23 mouse cellular contexts compared by ENCODE assay signal in genomic region chr10:37376172-37376571, GRCm38 (mm10).
"Had no signal": no experiment of that assay in that cellular context is flagged by ENCODE, and none has a peak within 500 bp of the region (broad histone marks: within the 10 kb centered on the region; RNA-seq: fewer than 3 reads in every experiment).

No protein-coding gene starts in this region.

- H3K27me3 ChIP-seq: liver, embryonic 15.5 days; lung, embryonic 15.5 days; megakaryocyte, embryonic 14.5 days; midbrain, embryonic 12.5 days; midbrain, embryonic 15.5 days; neural tube, embryonic 13.5 days; neural tube, embryonic 15.5 days; stomach, embryonic 15.5 days had no signal

- H3K4me3 ChIP-seq: liver, embryonic 15.5 days; lung, embryonic 15.5 days; megakaryocyte, embryonic 14.5 days; midbrain, embryonic 12.5 days; midbrain, embryonic 15.5 days; myocyte; neural tube, embryonic 13.5 days; neural tube, embryonic 15.5 days; stomach, embryonic 15.5 days had no signal

- H3K9ac ChIP-seq: liver, embryonic 15.5 days; liver, postnatal 0 days; lung, embryonic 15.5 days; midbrain, embryonic 12.5 days; midbrain, embryonic 15.5 days; neural tube, embryonic 13.5 days; neural tube, embryonic 15.5 days; stomach, embryonic 15.5 days had no signal

- H3K36me3 ChIP-seq: liver, embryonic 15.5 days; lung, embryonic 15.5 days; midbrain, embryonic 12.5 days; midbrain, embryonic 15.5 days; neural tube, embryonic 13.5 days; neural tube, embryonic 15.5 days; stomach, embryonic 15.5 days had no signal

- H3K9me3 ChIP-seq: liver, embryonic 15.5 days; lung, embryonic 15.5 days; megakaryocyte, embryonic 14.5 days; midbrain, embryonic 12.5 days; midbrain, embryonic 15.5 days; neural tube, embryonic 13.5 days; neural tube, embryonic 15.5 days; stomach, embryonic 15.5 days had no signal

- H3K4me2 ChIP-seq: liver, embryonic 15.5 days; lung, embryonic 15.5 days; midbrain, embryonic 12.5 days; midbrain, embryonic 15.5 days; neural tube, embryonic 13.5 days; neural tube, embryonic 15.5 days; stomach, embryonic 15.5 days had no signal

- DNase-seq: liver, postnatal 0 days; lung, adult 2 months; lung, postnatal 14 days; lung, postnatal 36 days; retina, postnatal 1 day; right cerebral cortex, adult 18-20 months; right cerebral cortex, postnatal 25 days; right cerebral cortex, postnatal 4 days; thymus, adult 2 months; thymus, postnatal 25 days; thymus, postnatal 4 days had no signal

- H3K4me1 ChIP-seq: liver, embryonic 15.5 days; lung, embryonic 15.5 days; megakaryocyte, embryonic 14.5 days; stomach, embryonic 15.5 days had no signal

- H3K27ac ChIP-seq: liver, embryonic 15.5 days; lung, embryonic 15.5 days; macrophage; midbrain, embryonic 12.5 days; midbrain, embryonic 15.5 days; neural tube, embryonic 13.5 days; neural tube, embryonic 15.5 days; stomach, embryonic 15.5 days; stomach, postnatal 0 days had no signal

- ATAC-seq: liver, postnatal 0 days; lung, postnatal 0 days; midbrain, embryonic 15.5 days had no signal
